Mouse (Mus musculus) CH12.LX (cell line): ENCODE measurements at regions not wholly inside any gene's neighbourhood (a gene's known extent, or its start where the extent isn't known, plus 50 kb on each side); places are given as distances from the start of the nearest gene placed in this dataset.

ENCODE experiments used
- DNase-seq: peaks from one replicate; pipeline ENCODE4 v3.0.0-alpha.2; 2013; ENCODE audit errors: extremely low read depth
- H3K27ac ChIP-seq: 2 replicates; pipeline ENCODE4 v1.5.1; 2012; ENCODE audit warnings: low read depth, mild to moderate bottlenecking, control low read depth, moderate library complexity; ENCODE audit not compliant: insufficient read depth
- H3K27me3 ChIP-seq: replicated peaks from 2 replicates; pipeline ENCODE3; 2012; ENCODE audit warnings: inconsistent platforms
- H3K36me3 ChIP-seq, 2 experiments: replicated peaks in 1 of 2; 2 replicates each; pipeline versions ENCODE3 to v1.6.1; 2012; ENCODE audit warnings: inconsistent platforms in 1 of 2, low read length in 1 of 2, mild to moderate bottlenecking in 1 of 2, mixed read lengths in 1 of 2, moderate library complexity in 1 of 2; ENCODE audit not compliant: control insufficient read depth in 1 of 2, insufficient read depth in 1 of 2
- H3K4me1 ChIP-seq, 2 experiments: 2 replicates each; pipeline ENCODE4 v1.6.1; 2012; ENCODE audit warnings: inconsistent platforms in 1 of 2, moderate library complexity in 1 of 2; ENCODE audit not compliant: insufficient read depth in 2 of 2, control insufficient read depth in 1 of 2
- H3K4me2 ChIP-seq: 2 replicates; pipeline ENCODE4 v1.6.1; 2012; ENCODE audit warnings: low read depth, mild to moderate bottlenecking, control low read depth; ENCODE audit not compliant: poor library complexity, insufficient read depth, severe bottlenecking
- H3K4me3 ChIP-seq, 3 experiments: fragments of 150-350 bp in 1 of 3; sonication (generic) in 1 of 3; replicated peaks in 1 of 3; 2 replicates each; pipeline versions ENCODE3 to v1.5.1; 2011 to 2012; ENCODE audit warnings: low read depth in 2 of 3, low read length in 2 of 3, mild to moderate bottlenecking in 2 of 3, moderate library complexity in 2 of 3, control low read depth in 1 of 3, improper control_type of control experiment in 1 of 3, inconsistent platforms in 1 of 3, mixed read lengths in 1 of 3; ENCODE audit not compliant: poor library complexity in 1 of 3
- H3K79me2 ChIP-seq: replicated peaks from 2 replicates; pipeline ENCODE4 v1.6.1; 2012; ENCODE audit warnings: mild to moderate bottlenecking, moderate library complexity; ENCODE audit not compliant: control insufficient read depth, poor library complexity, insufficient read depth, severe bottlenecking; ENCODE audit errors: extremely low read depth
- H3K9ac ChIP-seq: 2 replicates; pipeline ENCODE4 v1.6.1; 2012; ENCODE audit warnings: low read depth, mild to moderate bottlenecking, control low read depth, moderate library complexity; ENCODE audit not compliant: insufficient read depth
- H3K9me3 ChIP-seq: replicated peaks from 2 replicates; pipeline ENCODE3; 2012; ENCODE audit warnings: low read length, inconsistent platforms, mixed read lengths
- BHLHE40 ChIP-seq: IDR thresholded peaks from 2 replicates; pipeline ENCODE4 v1.6.1; 2011; ENCODE audit warnings: mild to moderate bottlenecking, low read depth, low read length, improper control_type of control experiment
- ELF1 ChIP-seq: IDR thresholded peaks from 2 replicates; pipeline ENCODE4 v1.6.1; 2014; ENCODE audit warnings: low read depth, mild to moderate bottlenecking, inconsistent platforms, low read length, improper control_type of control experiment
- EP300 ChIP-seq: IDR thresholded peaks from 2 replicates; pipeline ENCODE4 v1.6.1; 2011; ENCODE audit warnings: low read length, improper control_type of control experiment
- HCFC1 ChIP-seq: IDR thresholded peaks from 2 replicates; pipeline ENCODE4 v1.6.1; 2012; ENCODE audit warnings: low read depth, mild to moderate bottlenecking, inconsistent platforms, low read length, improper control_type of control experiment
- JUN ChIP-seq: IDR thresholded peaks from 2 replicates; pipeline ENCODE4 v1.6.1; 2011; ENCODE audit warnings: low read depth, mild to moderate bottlenecking, low read length, improper control_type of control experiment, moderate library complexity; ENCODE audit not compliant: insufficient read depth
- MAFK ChIP-seq: IDR thresholded peaks from 2 replicates; pipeline ENCODE4 v1.6.1; 2011; ENCODE audit warnings: low read length, improper control_type of control experiment; ENCODE audit not compliant: insufficient replicate concordance
- MAZ ChIP-seq: IDR thresholded peaks from 2 replicates; pipeline ENCODE4 v1.6.1; 2012; ENCODE audit warnings: low read depth, mild to moderate bottlenecking, inconsistent platforms, low read length, improper control_type of control experiment, moderate library complexity
- MEF2A ChIP-seq: IDR thresholded peaks from 2 replicates; pipeline ENCODE4 v1.6.1; 2014; ENCODE audit warnings: low read depth, mild to moderate bottlenecking, inconsistent platforms, low read length, improper control_type of control experiment, borderline replicate concordance
- MXI1 ChIP-seq: IDR thresholded peaks from 2 replicates; pipeline ENCODE4 v1.6.1; 2011; ENCODE audit warnings: mild to moderate bottlenecking, low read depth, low read length, improper control_type of control experiment
- MYC ChIP-seq: IDR thresholded peaks from 2 replicates; pipeline ENCODE4 v1.6.1; 2011; ENCODE audit warnings: low read depth, mild to moderate bottlenecking, improper control_type of control experiment, low read length
- RAD21 ChIP-seq: IDR thresholded peaks from 2 replicates; pipeline ENCODE4 v1.6.1; 2011; ENCODE audit warnings: low read depth, mild to moderate bottlenecking, low read length, improper control_type of control experiment, moderate library complexity
- TBP ChIP-seq: conservative IDR thresholded peaks from 2 replicates; pipeline ENCODE4 v1.6.1; 2011; ENCODE audit warnings: low read depth, low read length, improper control_type of control experiment
- TCF12 ChIP-seq: IDR thresholded peaks from 2 replicates; pipeline ENCODE4 v1.6.1; 2014; ENCODE audit warnings: low read depth, mild to moderate bottlenecking, inconsistent platforms, low read length, improper control_type of control experiment
- UBTF ChIP-seq: IDR thresholded peaks from 2 replicates; pipeline ENCODE4 v1.6.1; 2012; ENCODE audit warnings: low read depth, mild to moderate bottlenecking, inconsistent platforms, low read length, improper control_type of control experiment, moderate library complexity
- USF1 ChIP-seq: IDR thresholded peaks from 2 replicates; pipeline ENCODE4 v1.6.1; 2014; ENCODE audit warnings: low read depth, mild to moderate bottlenecking, inconsistent platforms, low read length, improper control_type of control experiment
- USF2 ChIP-seq: conservative IDR thresholded peaks from 2 replicates; pipeline ENCODE4 v1.6.1; 2011; ENCODE audit warnings: low read depth, low read length, improper control_type of control experiment
- ZKSCAN1 ChIP-seq: IDR thresholded peaks from 2 replicates; pipeline ENCODE4 v1.6.1; 2012; ENCODE audit warnings: low read depth, inconsistent platforms, low read length, improper control_type of control experiment, borderline replicate concordance
- ZMIZ1 ChIP-seq: IDR thresholded peaks from 2 replicates; pipeline ENCODE4 v1.6.1; 2012; ENCODE audit warnings: low read depth, mild to moderate bottlenecking, inconsistent platforms, low read length, improper control_type of control experiment
- ZNF384 ChIP-seq: IDR thresholded peaks from 2 replicates; pipeline ENCODE4 v1.6.1; 2012; ENCODE audit warnings: low read depth, low read length, improper control_type of control experiment, inconsistent platforms
- dilution Hi-C: fragments of 300-500 bp; cut with MboI; formaldehyde crosslinking; loops from 2 replicates; pipeline ENCODE4 v1.14.3; 2020; ENCODE audit warnings: low sequenced_read_pairs; ENCODE audit not compliant: extremely low pct_unique_long_range_greater_than_20kb, extremely low pct_ligation_motif_present
- in situ Hi-C: fragments of 300-500 bp; cut with MboI; formaldehyde crosslinking; loops from 3 replicates; pipeline ENCODE4 v1.14.3; 2019; ENCODE audit warnings: low sequenced_read_pairs, low pct_ligation_motif_present, low pct_unique_long_range_greater_than_20kb, mixed read lengths

DNA sequence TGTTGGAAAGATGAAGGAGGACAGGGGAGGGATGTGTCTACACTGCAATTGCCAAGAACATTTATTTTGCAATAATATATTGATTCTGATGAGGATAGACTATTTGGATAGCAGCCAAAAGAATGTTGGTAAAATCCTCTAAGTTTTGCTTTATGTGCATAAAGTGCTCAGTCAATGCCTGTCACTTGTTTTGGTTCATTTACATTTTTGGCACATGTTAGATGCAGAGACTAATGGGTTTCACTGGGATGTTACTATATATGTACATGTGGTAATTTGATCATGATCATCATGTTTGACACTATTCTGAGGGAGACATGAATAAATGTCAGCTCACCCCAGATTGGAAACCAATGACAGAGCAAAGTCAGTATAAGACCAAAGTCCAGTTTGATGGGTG lies 237.2 kb downstream of the Hdgfl1 start:
- Histone ChIP-seq H3K36me3 (no peaks in the 10 kb centered on the region), H3K4me2 (no peak overlapping the region), H3K4me3 (no peak overlapping the region), H3K4me1 (no peaks in the 10 kb centered on the region; a peak in 1 of 4 replicates), H3K79me2 (no peaks in the 10 kb centered on the region), H3K27ac (no peak overlapping the region), H3K9me3 (no peaks in the 10 kb centered on the region), H3K9ac (no peak overlapping the region), H3K27me3 (no peaks in the 10 kb centered on the region)
- in situ Hi-C loops (no loop called here), dilution Hi-C loops (no loop called here)
- no peak for DNase-seq
- TF ChIP-seq EP300, result no peak
- TF ChIP-seq RAD21, result no peak

DNA sequence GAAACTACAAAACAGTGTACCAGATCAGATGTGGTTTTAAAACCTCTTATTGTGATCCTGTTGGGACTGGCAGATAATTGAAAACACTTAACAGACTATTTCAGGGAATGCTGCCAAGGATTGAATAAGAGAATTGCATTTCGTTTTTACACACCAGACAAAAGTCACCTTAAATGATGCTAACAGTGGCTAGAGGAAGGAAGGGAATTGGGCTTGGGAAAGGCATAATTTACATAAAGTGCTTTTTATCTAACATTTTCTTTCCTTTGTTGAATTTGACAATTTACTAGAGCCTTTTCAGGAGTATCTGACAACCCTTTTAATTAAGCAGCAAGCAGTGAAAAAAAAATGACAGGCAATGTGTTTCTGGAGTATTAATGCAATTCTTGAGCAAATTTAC lies 250.9 kb downstream of the Hdgfl1 start:
- no peak overlapping the region for H3K27ac ChIP-seq
- no peaks in the 10 kb centered on the region for H3K36me3 ChIP-seq
- H3K79me2 ChIP-seq, result no peaks in the 10 kb centered on the region
- H3K4me3 ChIP-seq, result no peak overlapping the region
- TF ChIP-seq MYC, result no peak
- no peak for TF ChIP-seq MAFK
- TF ChIP-seq TCF12, result no peak
- TF ChIP-seq ZNF384, result no peak
- in situ Hi-C loops (no loop called here), dilution Hi-C loops (no loop called here)
- H3K9ac ChIP-seq, result no peak overlapping the region
- DNase-seq, result no peak
- no peaks in the 10 kb centered on the region for H3K4me1 ChIP-seq
- H3K27me3 ChIP-seq, result no peaks in the 10 kb centered on the region
- H3K4me2 ChIP-seq, result no peak overlapping the region
- no peaks in the 10 kb centered on the region for H3K9me3 ChIP-seq

DNA sequence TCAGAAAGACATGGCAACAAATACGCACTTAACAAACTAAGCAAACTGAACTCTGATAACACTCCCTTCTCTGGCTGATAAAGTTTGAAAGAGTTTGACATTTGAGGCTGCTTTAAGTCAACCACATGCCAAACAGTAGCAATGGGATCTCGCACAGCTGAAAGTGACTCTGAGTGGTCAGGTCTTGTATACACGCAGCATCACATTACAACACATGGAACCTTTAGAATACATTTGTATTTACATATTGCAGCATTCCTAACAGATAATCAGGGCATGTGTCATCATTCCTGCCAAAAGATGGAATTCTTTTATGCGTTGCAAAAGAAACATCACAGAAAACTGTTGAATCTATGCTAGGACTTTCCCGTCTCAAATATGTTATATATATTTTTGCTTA lies 251.5 kb downstream of the Hdgfl1 start:
- Histone ChIP-seq H3K9ac (no peak overlapping the region), H3K9me3 (no peaks in the 10 kb centered on the region), H3K79me2 (no peaks in the 10 kb centered on the region), H3K4me2 (no peak overlapping the region), H3K4me1 (no peaks in the 10 kb centered on the region), H3K36me3 (no peaks in the 10 kb centered on the region)
- TF ChIP-seq USF2, result no peak
- no peak for TF ChIP-seq MXI1
- TF ChIP-seq ZMIZ1, result no peak
- no peak for TF ChIP-seq TBP
- no peak for TF ChIP-seq JUN
- no peak for TF ChIP-seq MAFK
- no peak for TF ChIP-seq MEF2A
- no peak for TF ChIP-seq UBTF
- no peak for TF ChIP-seq HCFC1
- no peak for TF ChIP-seq ZNF384
- no peak for TF ChIP-seq BHLHE40
- TF ChIP-seq ZKSCAN1, result no peak
- TF ChIP-seq USF1, result no peak
- TF ChIP-seq ELF1, result no peak
- TF ChIP-seq MAZ, result no peak
- TF ChIP-seq, all 38 proteins: peak for 0
- Histone ChIP-seq H3K27me3 (no peaks in the 10 kb centered on the region), H3K4me3 (no peak overlapping the region), H3K27ac (no peak overlapping the region)
- no peak for DNase-seq
- in situ Hi-C loops, result no loop called here
- dilution Hi-C loops, result no loop called here
